Mouse (Mus musculus): ENCODE measurements around the gene Ntrk1.

The Ntrk1 gene

DNA sequence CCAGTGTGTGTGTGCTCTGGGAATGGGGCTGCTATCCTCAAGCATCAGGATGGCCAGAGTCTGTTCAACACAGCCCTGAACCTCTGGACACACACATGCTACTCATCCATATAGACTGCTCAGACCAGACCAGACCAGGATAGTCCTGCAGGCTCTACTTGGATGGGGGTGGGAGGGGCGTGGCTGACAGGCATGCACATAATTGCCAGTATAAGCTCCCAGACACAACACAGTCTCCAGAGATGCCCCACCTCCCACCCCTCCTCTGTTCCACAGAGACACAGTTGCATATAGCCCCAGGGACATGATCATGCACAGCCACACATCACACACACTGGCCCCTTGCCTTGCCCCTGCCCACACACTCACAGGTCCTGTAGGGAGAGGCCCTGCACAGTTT lies 5.7 kb downstream of the Ntrk1 start:
- no peak for DNase-seq (ENCODE audit: inconsistent age in 2 of 2, low spot score in 1 of 2)

DNA sequence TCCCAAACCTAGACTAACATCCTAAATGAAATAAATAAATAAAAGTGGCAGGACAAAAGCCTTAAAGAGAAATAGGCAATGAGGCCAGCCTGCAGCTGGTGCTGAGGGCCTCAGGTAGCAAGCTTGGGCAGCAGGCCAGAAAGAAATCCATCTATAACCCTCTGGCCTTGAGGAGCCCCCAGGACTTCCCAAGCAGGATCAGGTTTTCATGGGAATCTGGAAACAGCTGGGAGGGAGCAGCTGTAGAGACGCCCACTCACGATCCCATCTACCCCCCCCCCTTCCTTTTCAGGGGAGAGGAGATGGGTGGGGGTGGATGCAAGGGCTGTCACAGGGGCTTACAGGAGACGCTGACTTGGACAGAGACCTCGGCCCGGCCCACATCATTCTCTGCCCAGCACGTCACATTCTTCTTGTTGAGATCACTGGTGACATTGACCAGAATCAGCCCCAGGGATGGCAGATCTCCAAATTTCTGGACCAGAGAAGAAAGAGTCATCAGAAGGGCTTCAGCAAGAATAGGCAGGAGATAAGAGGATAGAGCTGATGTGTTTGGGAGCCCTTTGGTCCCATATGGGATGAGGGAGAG lies 9.2 kb downstream of the Ntrk1 start:
- DNase-seq (ENCODE audit: inconsistent age in 2 of 2, low spot score in 1 of 2) = peak in 1 of 2 experiments; percentile 76

DNA sequence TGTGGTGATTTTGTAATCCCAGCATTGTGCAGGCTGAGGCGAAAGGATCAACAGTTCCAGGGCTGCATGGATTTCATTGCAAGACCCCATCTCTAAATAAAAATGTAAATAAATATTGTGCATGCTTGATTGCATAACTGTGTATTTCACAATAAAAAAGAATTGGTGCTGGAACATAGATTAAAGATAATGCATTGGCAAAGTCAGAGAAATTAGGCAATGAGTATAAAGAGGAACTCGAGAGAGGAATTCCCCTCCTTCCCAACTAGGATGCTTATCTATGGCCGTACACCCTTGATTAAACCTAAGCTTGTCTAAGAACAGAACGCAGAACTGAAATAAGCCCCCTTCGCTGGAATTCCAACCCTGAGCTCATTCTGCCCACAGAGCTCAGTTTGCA lies 9.8 kb downstream of the Ntrk1 start:
- DNase-seq (ENCODE audit: inconsistent age in 2 of 2, low spot score in 1 of 2) = no peak

DNA sequence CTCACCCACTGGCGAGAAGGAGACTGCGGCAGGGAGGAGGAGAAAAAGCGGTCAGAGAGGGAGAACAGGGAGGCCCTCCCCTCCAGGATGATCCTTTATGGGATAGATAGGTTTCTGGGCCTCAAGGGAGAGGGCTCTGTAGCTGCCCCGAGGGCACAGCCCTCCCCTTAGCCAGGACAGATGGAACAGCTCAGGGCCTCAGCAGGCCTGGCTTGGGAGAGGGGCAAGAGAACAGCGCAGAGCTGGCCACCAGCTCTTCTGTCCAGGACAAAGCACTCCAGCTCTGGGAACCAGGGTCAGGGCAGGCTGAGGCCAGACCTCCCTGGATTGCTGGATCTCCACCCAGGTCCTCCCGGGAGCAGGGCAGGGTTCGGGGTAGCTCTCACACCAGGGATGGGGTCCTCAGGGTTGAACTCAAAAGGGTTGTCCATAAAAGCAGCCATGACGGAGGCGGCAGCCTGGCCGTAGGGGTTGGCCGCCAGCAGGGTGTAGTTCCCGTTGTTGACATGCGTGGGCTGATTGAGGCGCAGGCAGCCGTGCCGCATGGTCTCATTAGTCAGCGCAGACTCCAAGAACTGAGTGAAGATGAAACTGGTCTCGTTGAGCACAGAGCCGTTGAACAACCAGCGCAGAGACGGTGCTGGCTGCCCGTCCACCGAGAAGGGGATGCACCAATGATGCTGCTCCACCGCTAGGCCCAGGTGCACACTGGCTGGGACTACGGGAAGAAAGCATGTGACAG lies 11.5 kb downstream of the Ntrk1 start:
- no peak for DNase-seq (ENCODE audit: inconsistent age in 2 of 2, low spot score in 1 of 2)

DNA sequence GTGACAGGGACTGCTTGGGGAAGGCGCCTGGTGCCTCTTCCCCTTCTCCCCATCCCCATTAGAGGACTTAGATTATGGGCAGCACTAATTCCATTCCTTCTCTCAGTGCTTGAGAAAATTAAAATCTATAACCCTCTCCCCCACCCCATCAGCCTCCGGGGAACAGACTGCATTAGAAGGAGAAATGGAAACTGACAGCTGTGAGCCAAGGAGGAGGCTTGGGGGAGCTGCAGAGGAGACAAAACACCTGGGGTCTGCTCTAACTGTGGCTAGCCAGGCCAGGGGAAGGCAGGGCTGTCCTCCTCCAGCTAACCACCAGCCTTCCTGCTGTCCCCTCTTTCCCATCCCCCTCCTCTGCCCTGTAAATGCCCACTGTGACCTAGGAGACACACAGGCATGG lies 15.9 kb downstream of the Ntrk1 start:
- DNase-seq (ENCODE audit: inconsistent age in 2 of 2, low spot score in 1 of 2) = no peak

DNA sequence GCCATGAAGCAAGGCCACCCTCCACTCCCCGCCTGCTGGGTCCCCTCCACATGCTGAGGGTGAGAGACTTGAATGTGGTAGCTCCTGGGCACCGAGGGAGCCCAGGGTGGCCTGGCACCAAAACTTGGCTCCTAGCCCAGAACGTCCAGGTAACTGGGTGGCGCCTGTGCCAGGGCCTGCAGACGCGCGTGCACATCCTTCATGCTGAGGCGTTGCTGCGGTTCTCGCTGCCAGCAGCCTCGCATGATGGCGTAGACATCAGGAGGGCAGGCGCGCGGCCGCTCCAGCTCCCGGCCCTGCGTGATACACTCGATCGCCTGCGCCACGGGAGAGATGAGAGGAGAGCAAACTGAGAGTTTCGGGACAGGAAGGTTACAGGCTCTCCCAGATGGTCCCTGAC lies 16.7 kb downstream of the Ntrk1 start:
- peak in 1 of 2 experiments; percentile 44 for DNase-seq (ENCODE audit: inconsistent age in 2 of 2, low spot score in 1 of 2)

DNA sequence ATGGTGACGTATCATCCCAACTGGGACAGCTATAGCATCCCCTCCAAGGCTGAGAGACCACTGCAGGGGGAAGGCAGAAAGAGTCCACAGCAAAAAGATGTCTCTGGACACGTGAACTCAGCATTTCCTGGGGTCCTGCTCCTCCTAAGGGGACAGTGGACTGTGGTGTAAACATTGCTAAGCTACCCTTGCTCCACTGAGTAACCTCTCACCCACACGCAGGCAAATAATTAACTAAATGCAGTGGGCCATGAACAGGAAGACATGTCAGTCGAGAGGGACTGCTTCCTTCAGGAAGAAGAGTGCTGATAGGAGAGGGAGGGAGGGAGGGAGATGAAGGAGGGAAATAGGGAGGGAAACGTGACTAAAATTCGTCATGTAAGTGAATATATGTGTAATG lies 23.9 kb downstream of the Ntrk1 start:
- DNase-seq (ENCODE audit: inconsistent age in 2 of 2, low spot score in 1 of 2) = no peak

DNA sequence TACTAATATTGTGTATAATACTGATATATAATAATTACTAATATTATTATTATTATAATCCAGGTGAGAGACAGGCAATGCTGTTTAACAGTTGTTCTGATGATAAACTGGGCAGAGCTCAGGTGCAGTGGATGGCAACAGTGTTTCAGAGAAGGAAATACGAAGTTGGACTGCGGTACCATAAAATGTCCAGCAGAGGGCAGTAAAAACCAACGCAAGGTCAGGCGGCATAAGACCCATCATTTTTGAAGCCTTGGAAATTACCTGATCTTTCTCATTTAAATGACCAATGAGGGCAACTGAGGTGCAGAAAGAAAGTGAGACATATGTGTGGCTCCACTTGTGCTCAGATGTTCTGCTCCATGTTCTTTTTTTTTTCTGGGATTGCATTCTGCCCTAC lies 24.7 kb downstream of the Ntrk1 start:
- DNase-seq (ENCODE audit: inconsistent age in 2 of 2, low spot score in 1 of 2) = peak in 1 of 2 experiments; percentile 76

DNA sequence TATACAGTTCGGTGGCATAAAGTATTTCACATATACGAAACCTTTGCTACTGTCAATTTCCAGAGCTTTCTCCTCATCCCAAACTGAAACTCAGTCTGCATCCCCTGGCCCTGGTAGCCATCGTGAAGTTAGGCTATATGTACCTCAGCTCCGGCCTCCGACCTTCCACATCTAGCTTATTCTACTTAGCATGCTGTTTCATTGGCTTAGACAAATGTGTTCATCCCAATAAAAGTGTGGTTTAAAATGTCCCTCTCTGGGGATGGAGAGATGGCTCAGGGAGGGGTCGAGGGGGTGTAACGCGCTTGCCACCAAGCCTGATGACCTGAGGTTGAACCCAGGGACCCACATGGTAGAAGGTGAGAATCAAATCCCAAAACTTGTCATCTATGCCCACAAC lies 25.5 kb downstream of the Ntrk1 start:
- DNase-seq (ENCODE audit: inconsistent age in 2 of 2, low spot score in 1 of 2) = no peak

DNA sequence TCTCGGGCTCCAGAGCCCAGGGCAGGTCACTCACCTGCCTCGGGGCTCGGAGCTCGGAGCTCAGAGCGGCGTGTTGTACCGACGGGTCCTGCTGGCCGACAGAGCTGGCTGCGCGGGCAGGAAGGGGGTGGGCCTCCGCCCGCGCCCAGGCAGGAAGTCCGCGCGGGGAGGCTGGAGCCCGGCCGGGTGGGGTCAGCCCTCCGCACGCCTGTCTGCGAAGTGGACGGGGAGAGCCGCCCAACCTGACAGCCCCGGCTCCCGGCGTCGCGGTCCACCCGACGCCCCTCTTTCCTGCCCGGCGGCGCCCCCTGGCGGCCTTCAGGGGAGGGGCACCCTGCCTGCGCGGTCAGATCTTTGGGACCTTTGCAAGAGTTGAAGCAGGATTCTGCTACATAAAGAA lies 26.1 kb downstream of the Ntrk1 start:
- DNase-seq (ENCODE audit: inconsistent age in 2 of 2, low spot score in 1 of 2) = peak; percentile 86 to 93

DNA sequence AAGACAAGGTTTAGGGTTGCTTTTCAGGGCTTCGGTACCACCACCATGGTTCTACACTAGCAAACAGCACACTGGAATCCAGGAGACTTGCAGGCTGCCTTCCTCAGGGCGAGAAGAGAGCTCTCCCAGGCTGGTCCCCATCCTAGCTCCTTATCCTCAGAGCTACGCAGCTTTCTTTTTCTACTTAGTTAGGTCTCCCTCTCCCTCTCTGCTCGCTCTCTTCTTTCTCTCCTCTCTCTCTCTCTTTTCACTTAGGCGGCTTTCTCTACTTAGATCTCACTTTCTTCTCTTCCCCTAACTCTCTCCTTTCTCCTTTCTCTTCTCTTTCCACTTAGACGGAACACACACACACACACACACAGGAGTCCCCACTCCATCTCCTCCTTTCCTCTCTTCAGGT lies 26.5 kb downstream of the Ntrk1 start:
- no peak for DNase-seq (ENCODE audit: inconsistent age in 2 of 2, low spot score in 1 of 2)

DNA sequence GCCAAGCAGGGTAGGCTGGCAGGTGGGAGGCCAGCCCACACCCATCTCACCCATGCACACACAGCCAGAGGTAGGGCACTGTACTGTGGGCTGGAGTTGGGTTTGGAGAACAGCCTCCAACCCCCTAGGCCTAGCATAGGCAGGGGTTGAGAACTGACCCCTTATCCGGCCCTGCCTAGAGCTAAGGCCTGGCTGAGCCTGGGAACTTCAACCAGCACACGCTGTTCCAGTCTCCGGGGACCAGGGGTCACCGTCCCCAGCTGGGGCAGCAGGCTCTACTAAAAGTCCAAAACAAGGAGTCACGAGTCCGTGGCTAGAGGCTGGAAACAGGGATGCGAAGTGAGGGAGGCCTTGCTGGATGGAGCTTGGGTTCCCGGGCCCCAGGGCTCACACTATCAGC lies 27.2 kb downstream of the Ntrk1 start:
- DNase-seq (ENCODE audit: inconsistent age in 2 of 2, low spot score in 1 of 2) = peak in 1 of 2 experiments; percentile 29

DNA sequence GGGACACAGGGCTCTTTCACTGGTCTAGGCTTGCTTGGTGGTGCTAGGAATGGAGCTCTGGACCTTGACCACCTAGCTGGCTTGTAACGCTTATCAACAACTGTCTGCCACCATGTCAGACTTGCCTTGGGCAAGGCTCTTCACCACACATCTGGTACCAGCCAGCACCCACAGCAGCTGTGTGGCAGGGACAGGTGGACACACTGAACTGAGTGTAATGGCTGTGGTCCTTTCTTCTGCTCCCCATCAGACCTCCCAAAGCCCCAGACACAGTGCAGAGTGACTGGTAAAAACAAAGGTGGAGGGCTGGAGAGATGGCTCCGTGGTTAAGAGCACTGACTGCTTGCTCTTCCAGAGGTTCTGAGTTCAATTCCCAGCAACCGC lies 28.7 kb downstream of the Ntrk1 start:
- no peak for DNase-seq (ENCODE audit: inconsistent age in 2 of 2, low spot score in 1 of 2)

DNA sequence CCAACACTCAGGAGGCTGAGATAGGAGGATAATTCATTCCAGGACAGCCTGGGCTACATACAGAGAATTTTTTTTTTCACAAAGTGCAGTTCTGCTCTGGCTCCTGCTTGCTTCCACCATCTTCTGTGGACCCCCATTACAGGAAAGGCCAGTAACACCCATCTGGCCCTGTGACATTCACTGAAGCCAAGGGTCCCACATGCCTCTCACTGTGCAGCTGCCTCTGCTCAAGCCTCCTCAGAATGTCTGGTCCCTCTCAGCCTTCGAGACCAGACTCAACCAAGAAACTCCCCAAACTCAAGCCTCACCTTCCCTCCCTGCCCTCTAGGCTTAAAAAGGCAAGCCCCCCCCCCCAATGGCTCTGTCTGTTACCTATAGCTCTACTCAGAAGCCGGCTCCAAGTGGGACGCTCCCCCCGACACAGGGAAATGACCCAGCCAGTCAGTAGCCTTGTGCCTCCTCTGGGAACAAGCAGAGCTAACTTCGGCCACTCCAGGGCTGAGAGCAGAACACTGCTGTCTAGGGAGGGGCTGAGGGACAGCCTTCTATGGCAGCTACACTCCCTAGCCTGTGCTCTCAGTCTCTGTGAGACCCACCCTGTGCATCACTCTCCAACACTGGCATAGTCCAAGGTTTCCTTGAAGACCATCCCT lies 29.2 kb downstream of the Ntrk1 start:
- no peak for DNase-seq (ENCODE audit: inconsistent age in 2 of 2, low spot score in 1 of 2)

DNA sequence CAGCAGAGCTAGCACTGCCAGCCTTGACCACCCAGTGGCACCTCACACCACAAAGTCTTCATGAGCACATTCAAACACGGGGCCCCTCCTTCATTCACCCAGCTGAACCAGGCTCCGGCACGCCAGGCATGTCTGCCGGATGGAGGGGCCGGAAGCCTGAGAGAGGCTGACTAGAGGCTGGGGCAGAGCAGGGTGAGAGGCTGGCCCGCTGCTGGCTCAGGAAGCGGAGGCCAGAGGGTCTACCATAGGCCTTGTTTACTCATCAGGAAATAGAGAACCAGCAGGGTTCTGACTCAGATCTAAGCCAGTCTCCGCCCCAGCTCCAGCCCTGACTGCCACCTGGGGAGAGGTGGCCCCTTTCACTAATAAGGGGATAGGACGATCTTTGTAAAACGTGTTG lies 29.9 kb downstream of the Ntrk1 start:
- DNase-seq (ENCODE audit: inconsistent age in 2 of 2, low spot score in 1 of 2) = peak; percentile 63 to 74

DNA sequence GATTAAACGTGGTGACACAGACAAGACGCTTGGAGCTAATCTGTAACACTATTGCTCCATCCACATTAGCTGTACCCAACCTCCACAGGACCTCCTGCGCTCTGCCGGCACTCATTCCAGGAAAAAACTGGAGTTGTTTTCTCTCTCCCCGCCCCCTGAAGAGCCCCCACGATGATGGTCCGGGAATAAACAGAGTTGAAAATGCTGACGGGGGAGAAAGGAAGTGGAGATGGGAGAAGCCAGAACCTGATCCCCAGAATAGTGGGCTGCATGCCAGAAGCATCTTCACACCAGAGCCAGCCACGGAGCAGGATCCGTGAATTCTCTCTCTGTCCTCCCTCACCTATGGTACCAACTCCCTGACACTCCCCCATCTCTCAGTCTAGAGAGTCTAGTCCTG lies 30.5 kb downstream of the Ntrk1 start:
- peak in 1 of 2 experiments; percentile 47 for DNase-seq (ENCODE audit: inconsistent age in 2 of 2, low spot score in 1 of 2)

DNA sequence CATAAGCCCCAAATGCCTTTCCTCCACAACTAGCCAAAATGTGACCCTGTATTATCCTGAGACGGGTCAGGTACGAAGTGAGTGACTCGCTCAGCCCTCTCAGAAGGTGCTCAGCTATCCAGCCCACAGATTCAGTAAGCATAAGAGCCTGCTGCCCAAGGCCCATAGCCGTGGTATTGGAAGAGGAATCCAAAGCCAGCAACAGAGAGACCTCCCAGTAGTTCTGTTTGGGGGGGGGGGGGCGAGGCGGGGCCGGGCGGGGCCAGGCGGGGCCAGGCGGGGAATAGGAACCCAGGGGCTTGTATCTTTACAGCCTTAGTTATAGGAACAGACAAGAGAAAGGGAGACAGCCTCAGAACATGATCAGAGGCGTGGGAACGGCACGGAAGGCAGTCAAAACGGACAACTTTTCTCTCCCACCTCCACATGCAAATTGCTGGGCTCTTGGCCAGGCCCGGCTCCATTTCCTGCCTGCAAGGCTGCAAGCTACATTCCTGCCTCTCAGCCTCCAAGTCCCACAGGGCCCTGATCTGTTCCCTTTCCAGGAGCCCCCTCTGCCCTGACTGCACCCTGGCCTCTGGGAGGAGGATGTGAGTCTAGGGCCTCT lies 31.2 kb downstream of the Ntrk1 start:
- DNase-seq (ENCODE audit: inconsistent age in 2 of 2, low spot score in 1 of 2) = peak; percentile 66 to 79

DNA sequence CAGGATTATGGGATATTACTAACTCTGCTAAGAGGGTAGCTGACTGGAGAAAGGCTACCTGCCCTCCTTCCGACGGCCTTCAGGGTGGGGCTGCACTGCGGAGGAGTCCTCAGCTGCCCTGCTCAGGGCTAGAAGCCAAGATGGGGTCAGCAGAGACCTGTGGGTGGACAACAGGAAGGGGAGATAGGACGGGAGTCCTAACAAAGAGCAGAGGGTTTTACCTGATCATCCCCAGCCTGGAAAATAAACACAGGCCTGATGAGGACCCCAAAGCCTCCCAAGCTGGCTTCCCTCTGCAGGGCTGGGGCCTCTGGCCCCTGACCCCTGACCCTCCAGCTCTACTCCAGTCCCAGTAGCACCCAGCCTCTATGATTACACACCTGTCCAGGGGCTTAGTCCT lies 31.8 kb downstream of the Ntrk1 start:
- peak in 1 of 2 experiments; percentile 28 for DNase-seq (ENCODE audit: inconsistent age in 2 of 2, low spot score in 1 of 2)

DNA sequence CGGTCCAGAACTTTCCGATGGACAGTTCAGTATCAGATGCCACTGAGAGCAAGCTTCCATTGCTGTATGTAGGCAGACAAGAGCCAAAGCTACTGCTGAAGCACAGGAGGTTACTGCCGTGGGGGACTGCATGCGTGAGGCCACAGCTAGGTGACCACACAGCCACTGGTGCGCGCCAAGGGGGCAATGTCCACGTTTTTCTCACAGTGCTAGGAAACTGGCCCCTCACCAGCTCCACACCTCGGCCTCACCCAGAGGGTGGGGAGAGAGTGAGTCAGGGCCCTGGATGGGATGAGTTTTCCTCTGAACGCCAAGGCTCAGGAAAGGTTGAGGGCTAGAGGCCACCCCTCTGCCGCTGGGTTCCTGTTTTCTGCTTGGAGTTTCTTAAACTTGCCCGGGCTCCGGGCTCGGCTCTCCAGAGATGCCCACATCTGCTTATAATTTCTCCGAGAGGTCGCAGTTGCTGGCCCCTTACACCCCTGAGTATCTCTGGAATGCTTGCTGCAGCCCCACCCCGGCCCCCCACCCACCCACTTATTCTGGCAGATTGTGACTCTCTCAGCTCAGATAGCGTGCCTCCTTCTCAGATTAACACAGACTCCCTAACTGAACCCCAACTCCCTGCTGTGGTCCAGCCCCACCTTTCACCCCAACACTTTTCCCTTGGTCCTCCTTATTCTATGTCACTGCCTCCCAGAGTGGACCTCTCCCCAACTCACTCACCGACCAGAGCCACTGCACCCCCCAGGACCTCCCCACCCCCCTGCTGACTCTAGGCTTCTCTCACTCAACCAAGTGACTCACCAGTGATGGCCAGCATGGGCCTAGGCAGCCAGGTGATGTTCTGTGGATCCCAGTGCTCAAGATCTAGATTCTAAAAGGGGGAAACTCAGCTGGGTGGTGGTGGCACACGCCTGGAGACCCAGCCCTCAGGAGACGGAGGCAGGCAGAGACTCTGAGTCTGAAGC lies 33.3 kb downstream of the Ntrk1 start:
- DNase-seq (ENCODE audit: inconsistent age in 2 of 2, low spot score in 1 of 2) = no peak

DNA sequence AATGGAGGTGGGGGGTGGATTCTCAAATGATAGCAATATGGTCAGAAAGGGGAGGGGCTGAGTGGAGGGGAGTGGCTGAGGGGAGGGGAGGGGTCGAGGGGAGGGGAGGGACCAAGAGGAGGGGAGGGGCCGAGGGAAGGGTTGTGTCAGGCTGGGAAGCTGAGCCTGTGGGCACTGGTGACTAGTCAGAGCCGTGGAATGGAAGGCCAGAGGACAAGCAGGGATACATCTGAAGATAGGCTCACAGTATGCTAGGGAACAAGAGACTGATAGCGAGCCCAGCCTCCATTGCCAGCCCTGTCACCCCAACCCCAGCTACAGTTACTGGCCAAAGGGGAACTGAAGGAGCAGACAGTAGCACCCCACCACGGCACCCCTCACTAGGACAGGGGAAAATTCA lies 36.3 kb downstream of the Ntrk1 start:
- DNase-seq (ENCODE audit: inconsistent age in 2 of 2, low spot score in 1 of 2) = peak; percentile 57 to 69

DNA sequence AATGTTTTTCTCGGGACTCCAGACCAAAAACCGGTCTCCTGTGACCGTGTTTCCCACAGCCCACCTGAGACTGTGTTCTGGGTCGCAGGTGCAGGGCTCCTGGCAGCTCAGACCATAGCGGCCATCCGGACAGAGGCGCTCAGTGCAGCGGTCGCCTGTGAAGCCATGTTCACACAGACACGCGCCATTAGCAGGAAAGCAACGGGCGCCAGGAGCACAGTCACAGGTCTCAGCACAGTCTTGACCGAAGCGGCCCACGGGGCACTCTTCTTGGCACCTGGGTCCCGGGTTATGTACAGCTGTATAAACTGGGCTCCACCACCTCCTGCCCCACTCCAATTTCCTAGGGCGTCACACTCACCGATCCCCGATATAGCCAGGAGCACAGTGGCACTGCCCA lies 38.5 kb downstream of the Ntrk1 start:
- DNase-seq (ENCODE audit: inconsistent age in 2 of 2, low spot score in 1 of 2) = no peak

Measured in adrenal gland, adult (tissue).